Mouse (Mus musculus): ENCODE data around the gene Gm26602. TPM values are rescaled to one million over a fixed set of nuclear protein-coding genes. Genes with fewer than 3 reads are reported as not detected.
"Not testable (repeated sequence)": the region's sequence is repeated elsewhere in the genome, so short reads cannot be mapped to it uniquely, and the experiment has no call there.

Gene Gm26602
- total RNA-seq, 2 experiments from 2014 or later = not detected

- intact Hi-C loops (cut with DNase I) = loop anchor here (5.0 kb wide), 1 partner anchor 52 kb away; no protein-coding TSS in a partner anchor
- DNase-seq = peak; percentile 54 to 58
These were observed 26.2 kb upstream of the Gm26602 start for GRCm38 (mm10) chr10:79884446-79884845.

- intact Hi-C loops (cut with DNase I) = loop anchor here (5.0 kb wide), 1 partner anchor 53 kb away; no protein-coding TSS in a partner anchor
- DNase-seq = not testable (repeated sequence)
These were observed 25.7 kb upstream of the Gm26602 start for GRCm38 (mm10) chr10:79884938-79885337.

- DNase-seq = no peak
- intact Hi-C loops (cut with DNase I) = no loop called here
These were observed 24.6 kb upstream of the Gm26602 start, which contains the start of gene Elane for GRCm38 (mm10) chr10:79886054-79886453. Gene Elane (plus strand): TSS chr10:79886247.

GRCm38 (mm10) chr10:79886611-79887010 is 24.0 kb upstream of the Gm26602 start:
- no peak for DNase-seq
- intact Hi-C loops (cut with DNase I) = no loop called here

GRCm38 (mm10) chr10:79889386-79889785 is 21.3 kb upstream of the Gm26602 start:
- no peak for DNase-seq
- intact Hi-C loops (cut with DNase I) = no loop called here

GRCm38 (mm10) chr10:79890670-79891069 is 20.0 kb upstream of the Gm26602 start, which contains the start of gene Cfd:
Gene Cfd (plus strand): TSS chr10:79890853.
- no peak for DNase-seq
- intact Hi-C loops (cut with DNase I) = loop anchor here (2.0 kb wide), 1 partner anchor 66 kb away; no protein-coding TSS in a partner anchor

- peak; percentile 67 to 70 for DNase-seq
- intact Hi-C loops (cut with DNase I) = loop anchor here (1.0 kb wide), 1 partner anchor 32 kb away; no protein-coding TSS in a partner anchor
These were observed 18.1 kb upstream of the Gm26602 start for GRCm38 (mm10) chr10:79892451-79893118.

GRCm38 (mm10) chr10:79896306-79896705 is 14.3 kb upstream of the Gm26602 start:
- no peak for DNase-seq
- intact Hi-C loops (cut with DNase I) = no loop called here

GRCm38 (mm10) chr10:79896814-79897213 is 13.8 kb upstream of the Gm26602 start:
- intact Hi-C loops (cut with DNase I) = no loop called here
- DNase-seq = no peak

- intact Hi-C loops (cut with DNase I) = no loop called here
- DNase-seq = no peak
These were observed 13.1 kb upstream of the Gm26602 start for GRCm38 (mm10) chr10:79897316-79898245.

- intact Hi-C loops (cut with DNase I) = no loop called here
- no peak for DNase-seq
These were observed 9.7 kb upstream of the Gm26602 start for GRCm38 (mm10) chr10:79900951-79901410.

- intact Hi-C loops (cut with DNase I) = no loop called here
- no peak for DNase-seq
These were observed 3.9 kb upstream of the Gm26602 start for GRCm38 (mm10) chr10:79906712-79907111.

- intact Hi-C loops (cut with DNase I) = no loop called here
- DNase-seq = no peak
These were observed 3.2 kb upstream of the Gm26602 start for GRCm38 (mm10) chr10:79907415-79907814.

GRCm38 (mm10) chr10:79908167-79909091 is 2.2 kb upstream of the Gm26602 start, which contains the start of gene Med16:
Gene Med16 (minus strand): TSS chr10:79908923.
- intact Hi-C loops (cut with DNase I) = no loop called here

GRCm38 (mm10) chr10:79909092-79909922 is 1.3 kb upstream of the Gm26602 start:
- no peak for DNase-seq
- intact Hi-C loops (cut with DNase I) = no loop called here

More at GRCm38 (mm10) chr10:79908167-79909091, 2.2 kb upstream of the Gm26602 start, which contains the start of gene Med16:
- peak; percentile 95 to 97 for DNase-seq

- DNase-seq = no peak
- intact Hi-C loops (cut with DNase I) = no loop called here
These were observed 1.8 kb downstream of the Gm26602 start for GRCm38 (mm10) chr10:79912412-79912811.

GRCm38 (mm10) chr10:79914131-79914947 is 3.7 kb downstream of the Gm26602 start:
- intact Hi-C loops (cut with DNase I) = no loop called here
- DNase-seq = no peak

All from gastrocnemius, postnatal 36 days (tissue).